8 mouse cellular contexts compared by ENCODE assay signal in genomic region chr14:120388818-120389691, GRCm38 (mm10).
DNase-seq lines count a peak whose midpoint lies in the region; ATAC-seq and TF ChIP-seq lines count a peak whose summit lies in the region.

No protein-coding gene starts in this region.

- no peak for DNase-seq in kidney, adult 11 months
- DNase-seq in cerebellum, adult 2 months, result peak; percentile 60 to 70
- DNase-seq in liver, result peak; percentile 23
- DNase-seq in retina, embryonic 14.5 days (ENCODE audit: low spot score), result peak; percentile 60
- no peak for DNase-seq in gastrocnemius, postnatal 14 days
- DNase-seq in urinary bladder, postnatal 25 days (ENCODE audit: low spot score), result no peak

- peak overlapping the region; percentile 40 for H3K4me2 ChIP-seq in kidney, embryonic 14.5 days (replicated peaks; ENCODE audit: low read depth, low read length)
- H3K4me2 ChIP-seq in heart, embryonic 14.5 days (ENCODE audit: low read length), result peak overlapping the region; percentile 51

- H3K4me1 ChIP-seq in kidney, embryonic 14.5 days (ENCODE audit: control insufficient read depth, insufficient read depth, low read length), result peaks cover 8% of the 10 kb centered on the region; the same call in 1 of the 2 replicates
- peaks cover 10% of the 10 kb centered on the region for H3K4me1 ChIP-seq in cerebellum, adult 2 months (ENCODE audit: control insufficient read depth, insufficient read depth, low read length)
- peaks cover 15 to 33% of the 10 kb centered on the region in 2 experiments for H3K4me1 ChIP-seq in heart, embryonic 14.5 days (ENCODE audit: control insufficient read depth in 2 of 2, insufficient read depth in 2 of 2, low read length in 2 of 2)

- no peaks in the 10 kb centered on the region; the same call in 1 of the 2 replicates for H3K9me3 ChIP-seq in kidney, embryonic 14.5 days (ENCODE audit: control insufficient read depth, low read length)
- H3K9me3 ChIP-seq in heart, embryonic 14.5 days (ENCODE audit: control insufficient read depth, low read length), result no peaks in the 10 kb centered on the region; the same call in none of the 2 replicates

- TF ChIP-seq POLR2A in cerebellum, adult 2 months (IDR thresholded peaks at IDR 0.05; ENCODE audit: borderline replicate concordance, insufficient read depth, low read length), result no peak

- peak; percentile 67 for ATAC-seq in kidney, embryonic 14.5 days (ENCODE audit: low FRiP score, low TSS enrichment)
- peak; percentile 40 for ATAC-seq in heart, embryonic 14.5 days (ENCODE audit: insufficient number of reproducible peaks, insufficient read depth, low FRiP score, low read depth)

- intact Hi-C loops in gastrocnemius, postnatal 14 days (cut with DNase I; ENCODE audit: low total_unique reads), result no loop called here

- peaks cover 13% of the 10 kb centered on the region; the same call in 1 of the 2 replicates for H3K36me3 ChIP-seq in kidney, embryonic 14.5 days (ENCODE audit: control insufficient read depth, insufficient read depth, low read length)
- H3K36me3 ChIP-seq in heart, embryonic 14.5 days (ENCODE audit: control insufficient read depth, insufficient read depth, low read length), result peaks cover 49% of the 10 kb centered on the region

- TF ChIP-seq CTCF in cerebellum, adult 2 months (IDR thresholded peaks at IDR 0.05; ENCODE audit: borderline replicate concordance, insufficient read depth, low read depth, low read length), result no peak

- 13% methylated on average over 34 of the region's 38 CpGs for WGBS in kidney, embryonic 14.5 days
- WGBS in cerebellum, adult 2 months, result 8% methylated on average over 37 of the region's 38 CpGs
- WGBS in heart, embryonic 14.5 days, result 9% methylated on average over 37 of the region's 38 CpGs

- no peaks in the 10 kb centered on the region for H3K27me3 ChIP-seq in kidney, embryonic 14.5 days (ENCODE audit: control insufficient read depth, insufficient read depth, low read length)
- H3K27me3 ChIP-seq in cerebellum, adult 2 months (ENCODE audit: control insufficient read depth, insufficient read depth, low read length), result no peaks in the 10 kb centered on the region
- H3K27me3 ChIP-seq in heart, embryonic 14.5 days (ENCODE audit: control insufficient read depth, insufficient read depth, low read length), result no peaks in the 10 kb centered on the region

- 0 out of 2 replicates have a peak overlapping the region, but pooled peaks have one; percentile 9 for H3K27ac ChIP-seq in kidney, embryonic 14.5 days (ENCODE audit: low read depth, low read length)
- H3K27ac ChIP-seq in cerebellum, adult 2 months (ENCODE audit: insufficient read depth, low read length), result peak overlapping the region; percentile 97
- peak overlapping the region; percentile 63 to 70 for H3K27ac ChIP-seq in heart, embryonic 14.5 days (replicated peaks in 1 of 2; ENCODE audit: control insufficient read depth in 1 of 2, insufficient read depth in 1 of 2, low read depth in 2 of 2, low read length in 2 of 2)

- H3K9ac ChIP-seq in kidney, embryonic 14.5 days (ENCODE audit: low read depth, low read length), result peak overlapping the region; percentile 37; the same call in 1 of the 2 replicates
- peak overlapping the region; percentile 54 for H3K9ac ChIP-seq in heart, embryonic 14.5 days (ENCODE audit: low read length)

- peak overlapping the region; percentile 17; the same call in 1 of the 2 replicates for H3K4me3 ChIP-seq in kidney, embryonic 14.5 days (ENCODE audit: low read length)
- H3K4me3 ChIP-seq in cerebellum, adult 2 months (replicated peaks; ENCODE audit: insufficient read depth, low read depth, low read length), result peak overlapping the region; percentile 58
- peak overlapping the region; percentile 2 to 15; a peak in 2 of 4 replicates for H3K4me3 ChIP-seq in heart, embryonic 14.5 days (ENCODE audit: control insufficient read depth in 1 of 2, insufficient read depth in 1 of 2, low read depth in 1 of 2, low read length in 2 of 2)

Comparison
In these comparisons a context has a peak if more than half of its experiments do, and no peak if none do; other contexts are left out.
1. H3K27ac ChIP-seq: peak in every context shown above with its lines; median percentile 97 in cerebellum, adult 2 months; 66 in heart, embryonic 14.5 days; 9 in kidney, embryonic 14.5 days.
2. DNase-seq: peak in cerebellum, adult 2 months (2 of 2), liver (single experiment) and retina, embryonic 14.5 days (single experiment); none in kidney, adult 11 months (single experiment), gastrocnemius, postnatal 14 days (single experiment) and urinary bladder, postnatal 25 days (single experiment).
3. Peak in every context shown above with its lines, with median percentiles within 50 percentile points of each other: H3K4me3 ChIP-seq.